Mouse (Mus musculus) limb, embryonic 13.5 days (tissue): ENCODE results near the gene Ap1s1. TPM values are rescaled to one million over a fixed set of nuclear protein-coding genes. Genes with fewer than 3 reads are reported as not detected.

Source experiments
- ATAC-seq: fragments of 200-750 bp; cut with Nextera tagmentation; 2 replicates; pipeline ENCODE4 v1.8.0; 2017; ENCODE audit warnings: low read depth, moderate number of reproducible peaks, moderate TSS enrichment; ENCODE audit not compliant: low FRiP score
- H3K27ac ChIP-seq: fragments of 300-500 bp; sonication (generic); 2 replicates; pipeline ENCODE4 v1.5.1; 2015; ENCODE audit warnings: inconsistent platforms, mild to moderate bottlenecking, moderate library complexity
- H3K27me3 ChIP-seq: fragments of 300-500 bp; sonication (generic); 2 replicates; pipeline ENCODE4 v1.6.1; 2015; ENCODE audit warnings: mild to moderate bottlenecking, inconsistent platforms
- H3K36me3 ChIP-seq: fragments of 300-500 bp; sonication (generic); 2 replicates; pipeline ENCODE4 v1.6.1; 2015; ENCODE audit warnings: inconsistent platforms, mild to moderate bottlenecking, moderate library complexity
- H3K4me1 ChIP-seq: fragments of 300-500 bp; sonication (generic); 2 replicates; pipeline ENCODE4 v1.6.1; 2015; ENCODE audit warnings: inconsistent platforms
- H3K4me2 ChIP-seq: fragments of 300-500 bp; sonication (generic); replicated peaks from 2 replicates; pipeline ENCODE4 v1.6.1; 2015; ENCODE audit warnings: inconsistent platforms, mild to moderate bottlenecking, moderate library complexity
- H3K4me3 ChIP-seq: fragments of 300-500 bp; sonication (generic); 2 replicates; pipeline ENCODE4 v1.5.1; 2015; ENCODE audit warnings: moderate library complexity, mild to moderate bottlenecking, inconsistent platforms
- H3K9ac ChIP-seq: fragments of 300-500 bp; sonication (generic); 2 replicates; pipeline ENCODE4 v1.6.1; 2015; ENCODE audit warnings: mild to moderate bottlenecking, inconsistent platforms
- H3K9me3 ChIP-seq: fragments of 300-500 bp; sonication (generic); 2 replicates; pipeline ENCODE4 v1.6.1; 2016; ENCODE audit warnings: inconsistent platforms
- WGBS: fragments of 180-500 bp; shearing (Covaris S2); methylation state at CpG from one replicate; pipeline ENCODE4 v1.1.7; 2015; 5-methylcytosine and 5-hydroxymethylcytosine counted together
- microRNA counts: library from miRNA; unstranded; fragments of <30 nt; microRNA quantifications from one replicate; lab custom pipeline; 2016
- microRNA-seq: library from miRNA; unstranded; fragments of <30 nt; microRNA quantifications from one replicate; pipeline ENCODE4, GENCODE M21; 2016
- polyA plus RNA-seq: library from polyadenylated mRNA; unstranded; fragments of >200 nt; fragmentation: Nextera tagmentation; extraction: Ambion mirVana; gene quantifications from 2 replicates; pipeline ENCODE4 v1.2.1, GENCODE M21; 2015

The Ap1s1 gene
- polyA plus RNA-seq, 1 experiment from 2014 or later = 156 TPM

- WGBS = 32% methylated on average over 3 of the region's 3 CpGs
- Histone ChIP-seq H3K36me3 (no peaks in the 10 kb centered on the region), H3K9me3 (no peaks in the 10 kb centered on the region), H3K27me3 (no peaks in the 10 kb centered on the region), H3K4me1 (no peaks in the 10 kb centered on the region), H3K4me2 (no peak overlapping the region), H3K4me3 (no peak overlapping the region), H3K9ac (no peak overlapping the region), H3K27ac (no peak overlapping the region)
- no peak for ATAC-seq
Measured at GRCm38 (mm10) chr5:137009988-137010387, 35.9 kb downstream of the Ap1s1 start.

- no peak overlapping the region for H3K9ac ChIP-seq
- no peaks in the 10 kb centered on the region for H3K36me3 ChIP-seq
- H3K4me2 ChIP-seq = no peak overlapping the region
- H3K9me3 ChIP-seq = no peaks in the 10 kb centered on the region
- no peak overlapping the region for H3K27ac ChIP-seq
- ATAC-seq = no peak
- H3K4me1 ChIP-seq = no peaks in the 10 kb centered on the region
- no peaks in the 10 kb centered on the region for H3K27me3 ChIP-seq
- no peak overlapping the region for H3K4me3 ChIP-seq
- 59% methylated on average over 8 of the region's 8 CpGs for WGBS
Measured at GRCm38 (mm10) chr5:137007276-137007675, 38.7 kb downstream of the Ap1s1 start.

GRCm38 (mm10) chr5:137000612-137001011 is 45.3 kb downstream of the Ap1s1 start:
- no peak for ATAC-seq
- no peak overlapping the region for H3K27ac ChIP-seq
- H3K36me3 ChIP-seq = peaks cover 10% of the 10 kb centered on the region
- no peak overlapping the region for H3K4me2 ChIP-seq
- H3K4me1 ChIP-seq = peaks cover 14% of the 10 kb centered on the region; the same call in 1 of the 2 replicates
- H3K9me3 ChIP-seq = no peaks in the 10 kb centered on the region
- 84% methylated on average over 2 of the region's 2 CpGs for WGBS
- H3K27me3 ChIP-seq = no peaks in the 10 kb centered on the region
- no peak overlapping the region for H3K9ac ChIP-seq
- H3K4me3 ChIP-seq = no peak overlapping the region

GRCm38 (mm10) chr5:136999449-136999848 is 46.5 kb downstream of the Ap1s1 start:
- WGBS = 65% methylated on average over 5 of the region's 5 CpGs
- Histone ChIP-seq H3K4me2 (no peak overlapping the region), H3K4me3 (no peak overlapping the region), H3K9ac (no peak overlapping the region), H3K36me3 (peaks cover 22% of the 10 kb centered on the region), H3K27ac (no peak overlapping the region), H3K27me3 (no peaks in the 10 kb centered on the region), H3K9me3 (no peaks in the 10 kb centered on the region), H3K4me1 (peaks cover 14% of the 10 kb centered on the region; the same call in 1 of the 2 replicates)
- no peak for ATAC-seq

GRCm38 (mm10) chr5:136989801-136990200 is 56.1 kb downstream of the Ap1s1 start:
- Histone ChIP-seq H3K27ac (no peak overlapping the region), H3K9ac (no peak overlapping the region), H3K36me3 (peaks cover 63% of the 10 kb centered on the region), H3K4me1 (peaks cover 21% of the 10 kb centered on the region), H3K4me3 (no peak overlapping the region), H3K9me3 (no peaks in the 10 kb centered on the region), H3K27me3 (no peaks in the 10 kb centered on the region), H3K4me2 (no peak overlapping the region)
- no peak for ATAC-seq
- 88% methylated on average over 6 of the region's 6 CpGs for WGBS

- peak overlapping the region; percentile 95 for H3K9ac ChIP-seq
- no peaks in the 10 kb centered on the region for H3K27me3 ChIP-seq
- H3K36me3 ChIP-seq = peaks cover 63% of the 10 kb centered on the region
- H3K27ac ChIP-seq = no peak overlapping the region
- no peaks in the 10 kb centered on the region for H3K9me3 ChIP-seq
- H3K4me1 ChIP-seq = peaks cover 21% of the 10 kb centered on the region
- 67% methylated on average over 7 of the region's 7 CpGs for WGBS
- peak overlapping the region; percentile 84 for H3K4me3 ChIP-seq
- H3K4me2 ChIP-seq = peak overlapping the region; percentile 88
- ATAC-seq = no peak
Measured at GRCm38 (mm10) chr5:136988420-136988819, 57.5 kb downstream of the Ap1s1 start.

- peaks cover 59% of the 10 kb centered on the region for H3K36me3 ChIP-seq
- no peaks in the 10 kb centered on the region for H3K27me3 ChIP-seq
- ATAC-seq = no peak
- peak within 1 kb of the TSS; percentile 95 for H3K9ac ChIP-seq
- peak within 1 kb of the TSS; percentile 84 for H3K4me3 ChIP-seq
- H3K4me2 ChIP-seq = peak within 1 kb of the TSS; percentile 88
- H3K27ac ChIP-seq = peak within 1 kb of the TSS; percentile 97
- WGBS = 3% methylated on average over 12 of the region's 12 CpGs
- H3K4me1 ChIP-seq = peaks cover 21% of the 10 kb centered on the region
- no peaks in the 10 kb centered on the region for H3K9me3 ChIP-seq
Measured at GRCm38 (mm10) chr5:136987934-136988271, 58.0 kb downstream of the Ap1s1 start, which contains the start of gene Znhit1. Gene Znhit1, minus strand, starts transcription at chr5:136988021.

- under 1% methylated on average over 64 of the region's 67 CpGs for WGBS
- peak; percentile 70 for ATAC-seq
Measured at GRCm38 (mm10) chr5:136987138-136987933, 58.6 kb downstream of the Ap1s1 start.

GRCm38 (mm10) chr5:136986695-136987137 is 59.2 kb downstream of the Ap1s1 start, which contains the start of gene Plod3:
Gene Plod3, plus strand, starts transcription at chr5:136987019.
- Histone ChIP-seq H3K27ac (peak within 1 kb of the TSS; percentile 97), H3K4me2 (peak within 1 kb of the TSS; percentile 88), H3K9ac (peak within 1 kb of the TSS; percentile 95), H3K36me3 (peaks cover 55% of the 10 kb centered on the region), H3K27me3 (no peaks in the 10 kb centered on the region), H3K4me3 (peak within 1 kb of the TSS; percentile 84), H3K9me3 (no peaks in the 10 kb centered on the region), H3K4me1 (peaks cover 21% of the 10 kb centered on the region)
- ATAC-seq = peak; percentile 92
- WGBS = under 1% methylated on average over 26 of the region's 26 CpGs

More at GRCm38 (mm10) chr5:136987138-136987933, 58.6 kb downstream of the Ap1s1 start:
- H3K9ac ChIP-seq = peak overlapping the region; percentile 95
- peak overlapping the region; percentile 84 for H3K4me3 ChIP-seq
- H3K36me3 ChIP-seq = peaks cover 55% of the 10 kb centered on the region
- H3K9me3 ChIP-seq = no peaks in the 10 kb centered on the region
- H3K4me1 ChIP-seq = peaks cover 21% of the 10 kb centered on the region
- no peaks in the 10 kb centered on the region for H3K27me3 ChIP-seq
- peak overlapping the region; percentile 88 for H3K4me2 ChIP-seq
- peak overlapping the region; percentile 97 for H3K27ac ChIP-seq

MicroRNAs within 50 kb of the gene (microRNA counts, 519-probe panel; counts per million panel counts)
- not detected for microRNA mmu-miR-702 (lab: Ali Mortazavi, UCI)

Small RNAs within 50 kb of the gene (microRNA-seq; reads per million reads assigned to microRNA genes)
- 18.3 reads per million, percentile 34 among the genes with 10 or more reads in this experiment for gene Mir702

Other genes with a start within 250 kb of the Ap1s1 start
- 136 and 141 TPM in 2 replicates for gene Col26a1, start 162.9 kb downstream of the Ap1s1 start, polyA plus RNA-seq
- gene Ift22, start 138.0 kb downstream of the Ap1s1 start, polyA plus RNA-seq = 60.4 and 65.8 TPM in 2 replicates
- gene Fis1, start 92.9 kb downstream of the Ap1s1 start, polyA plus RNA-seq = 263 and 274 TPM in 2 replicates
- 0.10 and 0.20 TPM in 2 replicates for gene Cldn15, start 79.5 kb downstream of the Ap1s1 start, polyA plus RNA-seq
- gene Plod3, start 59.1 kb downstream of the Ap1s1 start, polyA plus RNA-seq = 63.1 and 65.1 TPM in 2 replicates
- gene Znhit1, start 58.1 kb downstream of the Ap1s1 start, polyA plus RNA-seq = 111 and 120 TPM in 2 replicates
- 0.08 and 0.11 TPM in 2 replicates for gene Vgf, start 19.7 kb downstream of the Ap1s1 start, polyA plus RNA-seq
- gene Serpine1, start 26.1 kb upstream of the Ap1s1 start, polyA plus RNA-seq = 0.28 and 0.83 TPM in 2 replicates
- 6.9 and 7.5 TPM in 2 replicates for gene Trim56, start 70.1 kb upstream of the Ap1s1 start, polyA plus RNA-seq
- gene Muc3, start 103.2 kb upstream of the Ap1s1 start, polyA plus RNA-seq = not detected in 2 replicates
- 0.10 TPM in 1 of 2 replicates, not detected in the other for gene Muc3a, start 166.3 kb upstream of the Ap1s1 start, polyA plus RNA-seq
- 17.2 and 18.3 TPM in 2 replicates for gene Ache, start 241.4 kb upstream of the Ap1s1 start, polyA plus RNA-seq
- 8.4 and 9.6 TPM in 2 replicates for gene Ufsp1, start 248.5 kb upstream of the Ap1s1 start, polyA plus RNA-seq